Comparison of ENCODE assay signal across 9 mouse cellular contexts in the genomic region with DNA sequence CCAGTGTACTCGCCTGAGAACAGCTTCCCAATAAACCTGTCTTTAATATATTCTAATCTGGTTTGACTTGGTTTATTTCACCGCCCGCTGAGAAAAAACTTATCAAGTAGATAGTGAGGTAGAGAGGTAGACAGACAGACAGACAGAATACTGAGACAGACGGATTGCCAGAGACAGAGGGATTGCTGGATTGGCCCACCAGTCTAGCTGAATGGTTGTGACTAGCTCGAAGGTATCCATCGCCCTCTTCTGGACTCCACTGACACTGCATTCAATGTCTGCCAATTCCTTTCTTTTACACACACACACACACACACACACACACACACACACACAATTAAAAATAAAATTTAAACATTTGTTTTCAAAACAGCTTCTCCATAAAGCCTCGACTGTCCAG. TPM values are rescaled to one million over a fixed set of nuclear protein-coding genes. Genes with fewer than 3 reads are reported as not detected.
A peak's percentile ranks its signal among the peaks of the same experiment; 100 is the strongest.
DNase-seq lines count a peak whose midpoint lies in the region; TF ChIP-seq lines count a peak whose summit lies in the region.
"Had no signal": no experiment of that assay in that cellular context is flagged by ENCODE, and none has a peak within 500 bp of the region (broad histone marks: within the 10 kb centered on the region; RNA-seq: fewer than 3 reads in every experiment).

No protein-coding gene starts in this region.

- peak; percentile 34 to 61 for DNase-seq in cerebellum, postnatal 25 days
- DNase-seq in cerebellum, adult 11 months, result no peak
- DNase-seq in spleen, adult 2 months (ENCODE audit: low read depth in 1 of 2, low spot score in 2 of 2), result peak in 1 of 2 experiments; percentile 31
- DNase-seq in spleen, adult 12 weeks (ENCODE audit: low spot score), result no peak
- DNase-seq in embryo, embryonic 10.5 days (ENCODE audit: low spot score), result peak; percentile 74
- DNase-seq in kidney, postnatal 10 days, result peak; percentile 76
- DNase-seq in lung, adult 2 months, result peak; percentile 37
- DNase-seq in right cerebral cortex, postnatal 36 days (ENCODE audit: low spot score in 2 of 2), result peak; percentile 27 to 49

- H3K4me1 ChIP-seq in spleen, adult 2 months (ENCODE audit: control insufficient read depth, insufficient read depth, insufficient read length), result no peaks in the 10 kb centered on the region
- H3K4me1 ChIP-seq in lung, adult 2 months (ENCODE audit: control insufficient read depth, insufficient read depth, low read length), result no peaks in the 10 kb centered on the region
- H3K4me1 ChIP-seq: limb, embryonic 13.5 days had no signal

- TF ChIP-seq CTCF in spleen, adult 2 months (IDR thresholded peaks at IDR 0.05; ENCODE audit: extremely low read depth, insufficient read depth, insufficient read length, insufficient replicate concordance), result peak; percentile 29; the same call in 1 of the 2 replicates
- TF ChIP-seq CTCF in lung, adult 2 months (IDR thresholded peaks at IDR 0.05; ENCODE audit: insufficient read depth, low read length), result peak; percentile 71

- 53% methylated on average over 7 of the region's 7 CpGs for WGBS in spleen, adult 2 months
- 36% methylated on average over 7 of the region's 7 CpGs for WGBS in lung, adult 2 months

- H3K27me3 ChIP-seq in spleen, adult 2 months (ENCODE audit: control insufficient read depth, insufficient read depth, low read length), result no peaks in the 10 kb centered on the region
- H3K27me3 ChIP-seq: limb, embryonic 13.5 days had no signal

- H3K27ac ChIP-seq in spleen, adult 2 months (ENCODE audit: insufficient read depth, low read length), result no peak overlapping the region
- H3K27ac ChIP-seq: limb, embryonic 13.5 days had no signal

- no peak overlapping the region for H3K4me3 ChIP-seq in spleen, adult 2 months (ENCODE audit: extremely low read depth, insufficient read depth, insufficient read length)
- no peak overlapping the region for H3K4me3 ChIP-seq in lung, adult 2 months (replicated peaks; ENCODE audit: extremely low read depth, low read depth, low read length)
- H3K4me3 ChIP-seq: limb, embryonic 13.5 days had no signal

- TF ChIP-seq POLR2A in spleen, adult 2 months (IDR thresholded peaks at IDR 0.05; ENCODE audit: low read depth, low read length), result no peak
- no peak for TF ChIP-seq POLR2A in lung, adult 2 months (IDR thresholded peaks at IDR 0.05; ENCODE audit: borderline replicate concordance, extremely low read depth, low read depth, low read length)

- H3K36me3 ChIP-seq in spleen, adult 2 months (ENCODE audit: control insufficient read depth, insufficient read depth, low read length), result no peaks in the 10 kb centered on the region
- H3K36me3 ChIP-seq: limb, embryonic 13.5 days had no signal

RNA-seq across cellular contexts. Expression of a gene that starts 8.8 kb away (rescaled TPM):
- 2.4 and 3.3 TPM in 2 replicates for polyA plus RNA-seq in spleen, adult 2 months (2012; rRNA removed)
- polyA plus RNA-seq in lung, adult 2 months (2012; rRNA removed), result 2.5 and 4.9 TPM in 2 replicates

RNA-seq across cellular contexts. Expression of a gene that starts 19.2 kb away (rescaled TPM):
- 35.6 and 38.0 TPM in 2 replicates for polyA plus RNA-seq in spleen, adult 2 months (2012; rRNA removed)
- 35.0 and 50.8 TPM in 2 replicates for polyA plus RNA-seq in lung, adult 2 months (2012; rRNA removed)

RNA-seq across cellular contexts. Expression of a gene that starts 37.6 kb away (rescaled TPM):
- polyA plus RNA-seq in spleen, adult 2 months (2012; rRNA removed), result not detected in 2 replicates
- polyA plus RNA-seq in lung, adult 2 months (2012; rRNA removed), result not detected in 2 replicates

Comparison
In these comparisons a context has a peak if more than half of its experiments do, and no peak if none do; other contexts are left out.
1. DNase-seq: peak in cerebellum, postnatal 25 days (2 of 2), embryo, embryonic 10.5 days (single experiment), kidney, postnatal 10 days (single experiment), lung, adult 2 months (single experiment) and right cerebral cortex, postnatal 36 days (2 of 2); none in cerebellum, adult 11 months (single experiment) and spleen, adult 12 weeks (single experiment).